Mouse (Mus musculus) adrenal gland, postnatal 25 days (tissue): ENCODE measurements around the gene Mrpl33. TPM values are rescaled to one million over a fixed set of nuclear protein-coding genes. Genes with fewer than 3 reads are reported as not detected.
"Not testable (repeated sequence)": the region's sequence is repeated elsewhere in the genome, so short reads cannot be mapped to it uniquely, and the experiment has no call there.

Experiments used
- DNase-seq: peaks from one replicate; pipeline ENCODE4 v3.0.0; 2021; ENCODE audit warnings: mixed read lengths
- total RNA-seq: library from RNA; stranded (reverse); gene quantifications from 2 replicates; pipeline ENCODE4 v1.2.3, GENCODE M21; 2021

Mrpl33 gene
- total RNA-seq, 1 experiment from 2014 or later = 439 TPM

DNA sequence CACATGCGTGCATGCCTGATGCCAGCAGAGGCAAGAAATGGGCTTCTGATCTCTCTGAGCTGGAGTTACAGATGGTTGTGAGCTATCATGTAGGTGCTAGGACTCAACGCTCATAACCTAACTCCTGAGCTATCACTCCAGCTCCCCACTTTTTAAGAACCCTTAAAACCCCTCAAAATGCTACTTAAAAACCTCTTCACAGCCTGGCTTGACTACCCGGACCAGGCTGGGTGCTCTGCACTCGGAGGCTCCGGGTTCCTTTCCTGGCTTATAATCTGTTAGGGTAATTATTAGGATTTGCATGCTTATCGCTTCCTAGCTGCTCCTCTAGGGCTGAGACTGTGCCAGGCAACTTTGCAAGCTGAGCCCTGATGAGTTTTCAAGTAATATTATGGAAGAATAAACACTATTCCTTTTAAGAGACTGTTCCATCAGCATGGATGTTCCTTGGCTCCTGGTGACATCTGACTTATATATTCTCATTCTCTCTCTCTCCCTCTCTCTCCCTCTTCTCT is 752 bp downstream of the Mrpl33 start:
- DNase-seq = no peak

DNA sequence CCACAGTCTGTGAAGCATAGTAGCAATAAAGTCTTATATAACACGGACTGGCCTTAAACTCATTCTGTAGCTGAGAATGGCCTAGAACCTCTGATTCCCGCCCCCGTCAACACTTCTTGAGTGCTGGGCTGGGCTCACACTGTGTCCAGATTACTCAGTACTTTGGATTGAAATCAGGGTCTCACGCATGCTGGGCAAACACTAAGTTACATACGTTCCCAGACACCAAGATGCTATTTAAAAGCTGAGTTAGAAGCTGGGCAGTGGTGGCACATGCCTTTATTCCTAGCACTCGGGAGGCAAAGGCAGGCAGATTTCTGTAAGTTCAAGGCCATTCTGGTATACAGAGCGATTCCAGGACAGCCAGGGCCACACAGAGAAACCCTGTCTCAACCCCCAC is 1.4 kb downstream of the Mrpl33 start:
- no peak for DNase-seq

DNA sequence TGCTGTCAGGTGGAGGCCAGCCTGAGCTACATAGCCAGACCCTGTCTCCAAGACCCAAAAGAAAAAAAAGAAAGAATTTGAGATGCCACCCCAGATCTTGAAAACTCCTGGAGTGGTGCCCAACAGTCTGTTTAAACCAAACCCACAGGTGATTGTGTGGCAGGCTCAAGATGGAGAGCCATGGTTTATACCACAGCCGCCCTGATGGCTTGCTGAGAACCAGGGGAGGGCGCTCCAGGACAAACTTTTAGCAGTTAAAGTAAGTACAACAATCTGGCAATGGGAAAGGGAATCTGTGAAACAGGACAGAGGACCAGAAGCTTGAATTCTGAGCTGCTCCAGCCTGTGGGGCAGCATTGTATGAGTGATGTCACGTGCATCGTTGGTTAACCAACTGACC is 1.8 kb downstream of the Mrpl33 start:
- DNase-seq = peak; percentile 67

DNA sequence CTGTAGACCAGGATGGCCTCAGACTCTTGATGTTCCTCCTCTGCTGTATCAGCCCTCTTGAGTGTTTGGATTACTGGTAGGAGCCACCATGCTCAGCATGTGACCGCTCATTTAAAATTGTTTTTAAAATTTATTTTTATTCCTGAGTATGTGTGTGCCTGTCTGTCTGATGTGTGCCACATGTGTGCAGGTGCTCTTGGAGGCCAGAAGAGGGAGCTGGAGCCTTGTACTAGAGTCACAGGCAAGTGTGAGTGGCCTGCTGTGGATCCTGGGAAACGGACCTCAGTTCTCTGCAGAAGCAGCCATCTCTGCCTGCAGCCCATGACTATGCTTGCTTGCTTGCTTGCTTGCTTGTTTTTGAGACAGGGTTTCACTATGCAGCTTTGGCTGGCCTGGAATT is 2.4 kb downstream of the Mrpl33 start:
- DNase-seq = no peak

DNA sequence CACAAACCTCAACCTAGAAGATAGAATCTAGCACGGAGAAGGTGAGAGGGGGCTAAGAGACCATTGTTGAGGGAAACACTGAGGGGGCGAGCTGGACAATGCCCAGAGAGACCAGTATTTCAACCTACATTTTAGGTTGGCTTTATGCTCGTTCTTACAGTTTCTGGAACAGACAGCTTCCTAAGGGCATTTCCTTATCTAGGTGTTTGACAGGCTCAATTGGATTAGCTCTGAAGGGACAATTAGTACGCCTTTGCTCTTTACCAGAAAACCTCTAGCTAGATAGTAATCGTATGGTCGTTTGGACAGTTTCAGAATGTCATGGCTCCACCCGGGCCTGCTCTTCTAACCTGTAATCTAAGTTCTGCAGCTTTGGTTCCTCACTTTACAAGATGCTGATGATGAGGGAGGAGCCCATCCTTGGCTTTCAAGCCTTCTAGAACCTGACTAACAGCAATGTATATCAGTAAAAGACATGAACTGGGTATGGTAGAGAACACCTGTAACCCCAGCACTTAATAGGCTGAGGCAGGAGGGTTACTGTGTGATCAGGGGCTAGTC is 4.5 kb downstream of the Mrpl33 start:
- no peak for DNase-seq

GRCm38 (mm10) chr5:31602377-31602776 is 5.6 kb downstream of the Mrpl33 start:
- peak; percentile 64 for DNase-seq

DNA sequence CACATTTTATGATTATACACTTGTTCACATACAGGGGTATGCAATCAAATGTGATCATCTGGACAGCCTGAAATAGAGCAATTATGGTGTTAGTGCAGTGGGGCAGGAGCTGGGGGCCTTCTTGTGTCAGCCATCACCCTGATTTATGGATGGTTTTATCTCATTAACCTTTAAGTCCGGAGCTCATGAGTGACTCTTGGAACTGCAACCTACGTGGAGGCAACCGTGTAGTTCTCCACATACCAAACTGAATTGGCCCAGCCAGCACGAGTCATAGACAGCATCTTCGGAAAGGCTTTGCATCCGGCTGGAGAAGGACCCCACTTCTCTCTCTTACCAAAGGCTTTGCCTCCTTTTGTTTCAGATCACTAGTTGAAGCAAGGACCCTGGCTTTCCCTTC is 7.0 kb downstream of the Mrpl33 start:
- peak; percentile 26 for DNase-seq

GRCm38 (mm10) chr5:31606151-31606550 is 9.4 kb downstream of the Mrpl33 start:
- no peak for DNase-seq

GRCm38 (mm10) chr5:31610376-31611086 is 13.8 kb downstream of the Mrpl33 start:
- no peak for DNase-seq

GRCm38 (mm10) chr5:31611186-31611585 is 14.5 kb downstream of the Mrpl33 start:
- DNase-seq = no peak

- peak; percentile 81 for DNase-seq
Measured at GRCm38 (mm10) chr5:31613852-31614286, 17.1 kb downstream of the Mrpl33 start.

DNA sequence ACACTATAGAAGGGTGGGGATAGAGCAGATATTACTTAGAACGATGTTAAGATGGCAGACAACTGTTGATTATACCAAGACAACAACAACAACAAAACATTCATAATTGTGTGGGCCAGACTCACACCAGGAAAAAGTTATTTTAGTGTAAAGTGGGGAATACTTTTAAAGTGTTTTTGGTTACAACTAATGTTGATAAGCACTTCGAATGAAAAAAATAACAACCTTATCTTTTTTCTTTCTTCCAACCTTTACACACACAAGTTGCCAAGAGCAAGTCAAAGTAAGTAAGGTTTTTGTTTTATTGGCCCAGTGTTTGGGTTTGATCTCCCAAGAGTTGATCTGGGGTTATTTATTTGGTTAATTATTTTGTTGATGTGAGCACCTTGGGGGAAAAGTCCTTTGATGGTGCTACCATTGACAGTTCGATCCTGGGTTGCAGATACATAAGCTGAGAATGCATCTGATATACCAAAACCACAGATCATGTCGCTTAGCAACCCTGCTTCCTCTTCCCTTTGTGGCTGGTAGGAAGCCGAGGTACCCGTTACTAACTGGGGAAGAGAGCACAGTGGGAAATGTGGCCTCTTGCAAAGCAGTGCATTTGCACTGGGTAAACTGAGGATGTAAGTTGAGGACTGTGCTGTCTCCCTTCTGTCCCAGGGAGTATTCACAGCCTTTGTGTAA is 17.7 kb downstream of the Mrpl33 start:
- DNase-seq = no peak

DNA sequence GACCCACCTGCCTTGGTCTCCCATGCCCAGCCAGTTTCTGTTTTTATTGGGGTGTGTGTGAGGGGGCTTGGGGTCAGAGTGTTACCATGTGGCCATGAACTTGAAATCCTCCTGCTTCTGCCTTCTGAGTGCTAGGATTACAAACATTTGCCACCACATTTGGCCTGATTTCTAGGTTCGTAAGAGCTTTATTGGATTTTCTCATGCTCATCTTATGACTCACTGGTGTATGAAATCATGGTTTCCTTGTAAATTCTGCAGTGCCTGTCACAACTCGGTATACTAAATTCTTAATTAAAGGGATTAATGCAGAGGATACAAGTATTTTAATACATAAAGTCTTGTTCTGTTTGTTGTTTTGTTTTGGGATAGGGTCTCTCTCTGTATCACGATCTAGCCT is 23.6 kb downstream of the Mrpl33 start:
- no peak for DNase-seq

GRCm38 (mm10) chr5:31627117-31627516 is 30.4 kb downstream of the Mrpl33 start:
- no peak for DNase-seq

DNA sequence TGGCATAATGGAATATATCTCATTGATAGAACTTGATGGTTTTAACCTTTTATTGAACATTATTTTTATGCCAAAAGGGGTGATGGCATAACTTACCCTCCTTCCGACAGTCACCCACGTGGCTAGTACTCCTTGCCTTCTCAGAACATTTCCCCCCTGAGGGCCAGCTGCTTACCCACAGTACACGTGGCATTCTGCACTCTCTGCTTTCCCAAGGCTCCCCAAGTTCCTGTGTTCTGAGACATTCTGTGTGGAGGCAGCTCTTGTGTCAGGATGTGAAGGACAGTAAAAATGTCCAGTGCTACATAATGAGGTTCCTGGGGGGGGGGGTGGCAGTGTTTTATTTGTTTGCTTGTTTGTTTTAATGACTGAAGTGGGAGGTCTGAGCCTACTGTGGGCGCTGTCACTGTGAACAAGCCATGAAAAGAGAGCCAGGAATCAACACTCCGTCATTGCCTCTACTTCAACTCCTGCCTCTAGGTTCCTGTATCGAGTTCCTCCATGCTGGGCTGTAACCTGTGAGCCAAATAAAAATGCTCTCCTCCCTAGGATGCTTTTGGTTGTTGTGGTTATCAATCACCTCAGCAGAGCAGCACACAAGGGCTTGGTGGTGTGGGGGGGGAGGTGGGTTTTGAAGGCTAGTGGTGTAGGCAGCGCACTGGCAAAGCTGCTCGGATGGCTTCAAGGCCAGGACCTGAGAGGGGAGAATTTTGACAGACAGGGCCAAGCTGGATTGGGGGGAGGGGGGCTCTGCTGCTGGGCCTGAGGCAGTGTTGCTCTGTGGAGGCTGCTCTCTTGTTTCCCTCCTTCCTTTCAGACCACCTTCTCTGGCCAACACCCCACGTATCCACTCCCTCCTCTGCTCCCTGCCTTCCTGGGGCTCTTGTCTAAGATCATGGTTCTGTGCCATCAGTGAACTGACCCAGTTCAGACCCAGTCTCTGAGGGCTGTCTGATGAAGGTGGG is 31.1 kb downstream of the Mrpl33 start:
- DNase-seq = no peak

DNA sequence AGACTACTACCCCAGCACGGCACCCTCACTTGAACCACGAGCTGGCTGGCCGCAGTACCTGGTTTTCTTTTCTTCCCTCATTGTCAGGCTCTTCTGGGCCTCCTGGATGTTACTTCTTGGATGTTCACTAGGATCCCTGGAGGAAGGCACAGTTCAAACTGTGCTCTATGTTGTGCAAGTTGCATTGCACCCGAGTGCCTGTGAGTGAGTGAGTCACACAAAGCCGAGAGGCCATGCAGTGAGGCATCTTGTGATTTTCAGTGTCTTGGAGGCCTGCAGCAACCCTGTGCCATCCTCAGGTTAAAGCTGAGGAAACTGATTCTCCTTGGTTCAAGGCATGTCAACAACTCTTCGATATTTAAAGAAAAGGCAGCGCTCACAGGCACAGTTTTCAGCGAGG is 31.8 kb downstream of the Mrpl33 start:
- DNase-seq = peak; percentile 20

DNA sequence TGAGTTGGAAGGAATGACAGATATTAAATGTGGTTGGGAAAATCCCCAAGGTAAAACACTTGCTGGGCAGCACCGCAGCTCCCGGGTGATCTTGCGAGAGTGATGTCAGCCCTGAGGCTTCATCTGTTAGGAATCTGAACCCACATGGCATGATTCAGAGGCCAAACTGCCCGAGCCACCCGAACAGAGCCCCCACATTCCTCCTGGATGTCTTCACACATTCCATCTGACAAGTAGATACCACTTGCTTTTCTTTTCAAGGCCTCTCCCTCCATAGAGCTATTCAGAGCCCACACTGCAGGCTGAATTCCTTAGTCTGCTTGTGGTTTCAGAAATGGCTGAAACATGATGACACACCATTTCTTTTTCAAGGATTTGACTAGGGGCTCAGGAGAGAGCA is 33.3 kb downstream of the Mrpl33 start:
- peak; percentile 65 for DNase-seq

GRCm38 (mm10) chr5:31631169-31631568 is 34.4 kb downstream of the Mrpl33 start:
- not testable (repeated sequence) for DNase-seq

- no peak for DNase-seq
Measured at GRCm38 (mm10) chr5:31634161-31634560, 37.4 kb downstream of the Mrpl33 start.

- no peak for DNase-seq
Measured at GRCm38 (mm10) chr5:31634679-31635078, 37.9 kb downstream of the Mrpl33 start.

DNA sequence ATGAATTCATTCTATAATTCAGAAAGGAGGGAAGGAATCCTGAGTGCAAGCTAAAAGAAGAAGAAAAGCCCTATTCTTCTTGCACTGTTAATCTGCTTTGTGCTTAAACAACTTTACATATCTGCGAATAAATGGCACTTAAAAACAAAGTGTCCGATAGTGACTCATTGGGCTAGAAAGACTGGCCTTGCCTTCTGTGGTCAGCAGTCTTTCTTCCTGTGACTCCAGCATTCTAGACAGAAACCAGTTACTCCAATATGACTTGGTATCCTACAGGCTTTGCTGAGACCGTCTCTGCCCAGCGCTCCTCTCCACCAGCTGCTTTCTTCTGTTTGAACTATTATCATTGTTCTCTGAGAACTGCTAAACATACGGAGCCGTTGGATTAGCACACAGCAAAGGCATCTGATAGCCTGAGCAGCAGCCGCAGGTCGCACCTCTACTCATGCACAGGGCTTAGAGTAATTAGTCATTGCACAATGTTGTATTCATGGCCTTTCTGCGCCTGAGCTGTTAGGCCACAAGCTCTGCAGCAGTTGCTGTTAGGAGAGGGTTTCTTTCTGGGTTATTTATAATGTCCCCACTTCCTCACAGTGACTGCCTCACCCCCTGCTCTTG is 40.0 kb downstream of the Mrpl33 start:
- DNase-seq = no peak

DNA sequence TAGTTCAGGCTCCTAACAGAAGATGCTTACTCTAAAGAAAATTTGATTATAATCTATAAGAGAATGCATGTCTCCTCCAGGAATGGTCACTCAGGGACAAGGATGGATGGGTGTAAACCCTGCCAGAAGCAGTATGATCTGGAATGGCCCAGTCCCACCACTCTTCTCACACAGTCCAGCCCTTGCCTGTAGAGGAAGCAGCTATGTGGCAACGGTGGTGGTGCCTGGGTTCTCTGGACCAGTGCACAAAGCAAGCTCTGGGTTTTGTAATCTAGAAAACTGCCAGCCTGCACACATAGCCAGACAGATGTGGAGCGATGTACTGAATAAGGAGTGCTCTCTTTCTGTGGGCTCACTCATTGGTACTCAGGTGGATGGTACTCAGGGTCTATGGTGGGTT is 43.8 kb downstream of the Mrpl33 start:
- DNase-seq = no peak
